Mouse (Mus musculus): ENCODE measurements around the gene Dnaaf1.

DNA sequence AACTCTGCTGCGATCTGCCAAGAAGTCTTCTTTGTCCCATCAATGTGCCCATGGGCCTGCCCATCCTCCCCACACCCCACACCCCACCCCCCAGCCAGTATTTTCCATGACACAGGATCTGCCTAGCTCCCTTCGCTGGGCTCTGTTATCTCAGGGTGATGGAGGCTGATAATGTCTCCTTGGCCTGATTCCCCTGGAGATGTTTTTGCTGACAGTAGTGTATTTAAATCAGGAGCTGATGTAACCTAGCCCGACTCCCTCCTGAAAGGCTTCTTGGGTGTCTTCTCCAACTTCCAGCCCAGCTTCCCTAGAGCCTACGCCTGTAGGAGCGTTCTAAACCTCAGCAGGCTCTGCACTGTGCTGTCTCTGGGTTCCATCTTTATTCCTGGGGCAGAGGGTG is 43.9 kb downstream of the Dnaaf1 start:
- no peak for TF ChIP-seq POLR2A (IDR thresholded peaks at IDR 0.05; ENCODE audit: insufficient read depth, low read depth, low read length)
- TF ChIP-seq CTCF (IDR thresholded peaks at IDR 0.05; ENCODE audit: insufficient read depth, low read depth, low read length) = no peak
